Mouse (Mus musculus): ENCODE data around the gene Map3k4. TPM values are rescaled to one million over a fixed set of nuclear protein-coding genes. Genes with fewer than 3 reads are reported as not detected.
A peak's percentile ranks its signal among the peaks of the same experiment; 100 is the strongest.

Map3k4 gene
- 14.3 and 21.8 TPM in 2 replicates for polyA plus RNA-seq (2012; rRNA removed)

DNA sequence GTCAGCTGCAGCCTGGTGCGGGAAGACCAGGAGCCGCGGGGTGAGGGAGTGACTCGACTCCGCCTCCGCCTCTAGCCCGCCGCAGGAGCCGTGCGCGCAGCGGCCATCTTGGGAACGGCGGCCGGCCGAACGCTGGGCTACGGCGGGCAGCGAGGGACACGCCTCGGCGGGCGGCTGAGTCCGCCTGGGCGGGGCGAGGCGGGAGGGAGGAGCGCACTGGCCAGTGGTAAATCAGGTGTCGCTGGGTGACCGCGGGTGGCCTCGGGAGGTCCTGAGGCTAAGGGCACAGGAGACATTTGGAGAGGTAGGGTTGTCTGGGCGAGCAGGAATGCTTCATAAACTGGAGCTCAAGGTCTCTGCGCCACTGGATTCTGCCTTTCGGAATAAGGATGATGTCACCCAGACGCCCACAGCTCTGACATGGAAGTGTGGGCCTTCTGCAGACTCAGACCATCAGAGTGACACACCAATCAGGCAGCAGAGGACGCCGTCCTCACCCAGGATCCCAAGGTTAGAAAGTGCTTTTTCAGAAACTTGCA is at the start of gene Map3k4:
TSS of gene Map3k4 (minus strand) at position 134 of the 539 bp plus-strand sequence.
- DNase-seq (ENCODE audit: low spot score), result peak; percentile 98

DNA sequence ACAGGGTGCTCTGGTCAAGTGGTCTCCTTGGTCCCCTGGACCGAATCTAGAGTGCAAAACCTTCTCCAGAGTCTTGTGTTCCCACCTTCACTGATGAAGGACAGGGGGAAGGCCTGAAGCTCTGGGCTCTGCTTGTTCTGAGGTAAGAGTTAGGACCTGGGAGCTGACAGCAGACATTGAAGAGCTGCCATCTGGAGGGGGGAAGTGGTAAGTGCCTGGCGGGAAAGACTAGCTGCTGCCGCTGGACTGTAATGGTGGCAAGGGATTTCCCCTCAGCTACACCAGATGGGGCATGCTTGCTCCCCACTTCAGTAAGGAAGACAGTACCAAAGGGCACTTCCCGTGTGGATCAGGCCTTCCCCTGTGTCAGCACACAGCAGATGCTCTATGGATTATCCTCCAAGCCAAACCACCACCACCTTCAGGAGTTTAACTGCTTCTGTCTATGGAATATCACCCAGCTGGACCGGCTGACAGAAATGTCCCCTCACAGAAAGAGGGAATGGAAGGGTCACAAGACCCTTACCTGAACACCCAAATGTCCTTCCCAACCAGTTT is 48.9 kb upstream of the Map3k4 start:
- peak; percentile 29 for DNase-seq (ENCODE audit: low spot score)

DNA sequence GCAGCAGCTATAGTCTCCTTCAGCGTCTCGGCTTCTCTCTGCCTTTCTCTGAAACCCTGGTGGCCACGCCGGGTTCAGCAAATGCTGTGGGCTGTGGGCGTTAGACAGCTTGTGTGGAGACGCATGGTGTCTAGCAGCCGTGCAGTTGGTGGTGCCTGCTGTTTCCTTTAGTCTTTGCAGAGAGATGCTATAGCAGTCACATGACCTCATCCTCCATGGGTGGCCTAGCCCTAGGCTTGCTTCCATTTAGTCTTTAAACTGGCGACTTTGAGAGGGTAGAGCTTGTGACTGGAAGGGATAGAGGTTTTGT is 45.8 kb upstream of the Map3k4 start:
- DNase-seq (ENCODE audit: low spot score), result no peak

DNA sequence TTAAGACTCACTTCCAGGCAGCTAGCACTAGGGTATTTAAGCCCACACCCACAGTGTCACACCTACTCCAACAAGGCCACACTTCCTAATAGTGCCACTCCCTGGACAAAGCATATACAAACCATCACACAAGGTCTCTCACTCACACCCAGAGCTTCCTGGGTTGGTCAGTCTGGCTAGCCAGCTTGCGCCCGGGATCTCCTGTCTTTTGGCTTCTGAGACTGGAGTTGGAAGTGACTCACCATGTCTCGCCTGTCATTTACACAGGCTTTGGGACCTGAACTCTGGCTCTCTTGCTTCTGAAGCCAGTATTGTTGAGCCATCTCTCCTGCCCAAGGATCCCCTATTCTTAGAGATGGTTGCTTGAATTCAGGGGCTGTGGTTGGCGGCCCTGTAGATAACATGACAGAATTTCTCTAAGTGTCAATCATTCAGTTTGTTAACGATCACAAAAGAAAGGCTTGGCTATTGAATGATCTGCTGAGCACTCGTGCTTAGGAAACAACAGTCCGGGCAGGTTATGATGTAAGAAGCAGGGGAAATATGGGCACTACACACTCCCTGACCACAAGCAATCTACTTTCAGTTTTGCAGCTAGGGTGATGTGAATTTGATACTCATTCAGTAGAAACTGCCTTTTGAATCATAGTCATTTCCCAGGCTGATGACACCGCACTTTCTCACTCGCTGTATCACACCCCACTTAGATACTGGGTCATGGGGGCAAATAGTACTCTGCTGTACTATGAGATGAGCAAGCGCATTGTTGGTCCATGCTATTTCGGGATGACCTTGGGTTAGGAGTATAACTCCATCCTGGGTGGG is 45.2 kb upstream of the Map3k4 start:
- DNase-seq (ENCODE audit: low spot score), result no peak

DNA sequence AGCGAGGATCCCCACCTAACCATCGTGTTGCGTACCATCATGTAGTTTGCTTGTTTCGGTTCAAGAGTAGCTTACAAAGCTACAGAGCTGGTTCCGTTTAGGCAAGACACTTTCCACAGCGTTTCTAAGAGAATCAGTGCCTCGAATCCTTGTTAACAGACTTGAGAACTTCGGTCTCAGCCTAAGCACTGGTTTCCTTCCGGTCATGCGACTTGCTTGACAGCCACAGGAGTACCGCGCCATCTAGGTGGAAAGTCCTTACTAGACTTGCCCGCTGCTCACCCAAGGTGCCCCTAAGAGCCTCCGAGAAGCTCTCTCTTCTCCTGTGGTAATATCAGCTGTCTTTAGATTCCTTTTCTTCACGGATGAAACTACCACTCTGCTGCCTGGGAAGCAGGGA is 41.3 kb upstream of the Map3k4 start:
- DNase-seq (ENCODE audit: low spot score), result no peak

DNA sequence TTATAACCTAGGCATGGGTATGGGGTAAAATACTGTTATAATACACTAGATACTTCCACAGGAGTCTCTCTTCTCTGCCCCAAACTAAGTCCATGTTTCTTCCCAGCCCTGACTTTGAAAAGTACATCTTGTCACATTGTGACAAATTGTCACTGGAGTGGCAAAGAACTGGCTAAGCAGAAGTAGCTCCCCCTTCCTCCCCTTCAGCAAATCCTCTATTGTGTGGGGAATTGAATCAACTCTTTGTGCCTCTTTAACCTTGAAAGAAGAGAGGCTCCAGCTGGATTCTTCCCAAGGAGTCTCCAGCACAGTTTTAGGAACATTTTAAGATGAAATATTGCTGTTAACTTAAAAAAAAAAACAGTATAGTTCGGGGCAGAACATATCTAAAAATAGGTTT is 34.2 kb upstream of the Map3k4 start:
- no peak for DNase-seq (ENCODE audit: low spot score)

DNA sequence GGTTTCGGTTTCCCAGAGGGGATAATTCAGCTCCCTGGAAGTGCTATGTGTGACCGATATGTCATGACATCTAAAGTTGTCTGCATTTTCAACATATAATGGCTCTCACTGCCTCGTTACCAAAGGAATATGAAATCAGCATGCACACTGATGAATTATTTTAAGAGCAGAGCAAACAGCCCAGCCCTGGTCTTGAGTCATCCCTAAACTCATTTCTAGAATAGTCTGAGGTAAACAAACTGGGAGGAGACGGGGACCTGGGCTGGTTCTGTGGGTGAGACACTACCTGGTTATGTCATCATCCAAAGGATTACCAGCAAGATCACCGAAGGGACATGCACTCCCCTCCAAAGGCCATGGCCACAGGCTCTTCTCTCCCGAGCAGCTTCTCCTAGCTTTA is 33.0 kb upstream of the Map3k4 start:
- no peak for DNase-seq (ENCODE audit: low spot score)

DNA sequence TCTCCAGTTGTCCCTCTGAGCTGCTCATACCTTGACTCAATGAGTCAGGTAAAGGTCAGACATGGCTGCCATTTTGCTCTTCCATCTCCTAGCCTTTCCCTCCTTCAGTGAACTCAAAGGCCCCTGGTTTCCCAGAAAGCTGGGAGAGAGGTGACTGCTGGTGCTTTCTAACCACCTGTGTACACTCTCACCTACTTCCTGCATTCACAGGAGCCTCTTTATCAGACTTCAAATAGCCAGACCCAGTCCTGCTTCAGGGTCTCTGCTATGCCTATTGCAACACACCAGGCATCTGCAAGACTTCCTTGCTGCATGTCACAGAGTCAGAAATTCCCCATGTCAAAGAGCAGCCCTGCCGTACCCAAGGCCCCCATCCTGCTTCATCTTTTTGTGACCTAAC is 28.9 kb upstream of the Map3k4 start:
- no peak for DNase-seq (ENCODE audit: low spot score)

DNA sequence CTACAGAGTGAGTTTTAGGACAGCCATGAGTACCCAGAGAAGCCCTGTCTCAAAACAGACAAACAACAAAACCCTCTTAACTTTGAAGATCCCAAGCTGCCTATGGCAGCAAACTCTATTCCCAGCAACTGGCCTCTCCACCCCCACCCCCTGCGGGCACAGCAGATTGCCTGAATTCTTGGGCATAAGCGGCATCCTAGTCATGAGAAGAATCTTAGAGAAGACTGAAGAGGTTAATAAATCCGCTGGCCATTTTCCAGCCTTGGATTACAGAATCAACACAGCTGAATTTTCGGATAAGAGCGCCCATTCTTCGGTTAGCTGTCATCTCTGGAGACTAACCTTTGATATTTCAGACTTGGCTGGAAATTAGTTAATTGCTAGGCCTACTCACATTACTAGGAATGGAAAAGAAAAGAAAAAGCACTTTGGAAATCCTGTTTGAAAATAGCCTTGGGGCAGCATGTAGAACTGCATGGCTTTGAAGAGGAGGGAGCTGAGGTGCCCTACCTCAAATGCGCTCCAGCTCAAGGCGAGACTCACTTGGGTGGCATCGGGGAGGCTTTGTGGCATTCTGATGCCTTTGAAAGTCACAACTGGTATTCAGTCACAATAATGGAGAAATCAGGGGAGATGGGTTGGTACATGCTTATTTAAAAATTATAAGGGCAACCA is 25.2 kb upstream of the Map3k4 start:
- no peak for DNase-seq (ENCODE audit: low spot score)

DNA sequence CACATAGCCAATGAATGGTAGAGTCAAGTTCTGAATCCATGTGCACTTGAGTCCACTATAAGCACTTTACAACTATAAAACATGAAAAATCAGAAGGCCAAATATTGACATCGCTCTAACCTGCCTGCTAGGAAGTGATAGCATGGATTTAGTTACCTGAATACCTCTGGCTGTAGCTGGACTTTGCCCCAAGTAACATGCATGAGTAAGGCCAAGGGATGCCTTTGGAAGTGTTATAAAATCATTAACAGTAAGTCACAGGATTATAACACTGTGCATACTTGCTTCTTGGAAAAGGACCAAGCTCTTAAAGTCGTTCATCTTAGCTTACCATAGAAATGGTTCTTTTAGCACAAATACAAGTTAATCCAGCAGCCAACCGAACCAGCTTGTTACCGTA is 18.6 kb upstream of the Map3k4 start:
- no peak for DNase-seq (ENCODE audit: low spot score)

DNA sequence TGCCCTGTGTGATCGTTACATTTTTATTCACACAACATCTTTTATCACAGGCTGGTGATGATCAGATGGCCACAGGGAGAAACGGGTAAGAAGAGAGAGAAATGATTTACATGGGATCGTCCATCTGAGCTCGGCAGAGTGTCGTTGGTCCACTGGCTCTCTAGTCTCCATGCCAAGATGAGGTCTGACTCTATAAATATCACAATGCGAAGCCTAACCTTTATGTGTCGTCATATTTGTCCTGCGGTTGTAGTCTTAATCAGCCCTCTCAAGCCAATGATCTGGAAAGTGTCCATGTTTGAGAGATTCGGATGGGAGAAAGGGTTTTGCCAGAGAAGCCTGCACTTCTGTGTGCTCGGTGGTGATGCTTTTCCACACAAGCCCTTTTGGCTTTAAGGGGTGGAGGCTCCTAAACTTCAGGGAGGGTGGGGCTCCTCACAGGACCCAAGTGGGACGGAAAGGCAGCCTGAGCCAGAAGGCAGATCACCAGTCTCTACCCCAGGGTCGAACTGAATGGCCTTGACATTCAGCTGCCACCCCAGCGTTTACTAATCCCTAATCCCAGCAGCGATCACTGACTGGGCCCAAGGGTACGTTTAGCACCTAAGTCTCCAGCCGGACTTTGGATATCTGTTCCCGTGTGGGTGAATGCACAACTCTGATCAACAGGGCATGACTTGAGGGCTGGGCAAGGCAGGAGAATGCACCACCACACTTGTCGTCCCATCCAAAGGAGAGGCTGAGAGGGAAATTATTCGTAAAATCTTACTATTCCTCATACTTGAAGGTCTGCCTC is 17.7 kb upstream of the Map3k4 start:
- DNase-seq (ENCODE audit: low spot score), result no peak

DNA sequence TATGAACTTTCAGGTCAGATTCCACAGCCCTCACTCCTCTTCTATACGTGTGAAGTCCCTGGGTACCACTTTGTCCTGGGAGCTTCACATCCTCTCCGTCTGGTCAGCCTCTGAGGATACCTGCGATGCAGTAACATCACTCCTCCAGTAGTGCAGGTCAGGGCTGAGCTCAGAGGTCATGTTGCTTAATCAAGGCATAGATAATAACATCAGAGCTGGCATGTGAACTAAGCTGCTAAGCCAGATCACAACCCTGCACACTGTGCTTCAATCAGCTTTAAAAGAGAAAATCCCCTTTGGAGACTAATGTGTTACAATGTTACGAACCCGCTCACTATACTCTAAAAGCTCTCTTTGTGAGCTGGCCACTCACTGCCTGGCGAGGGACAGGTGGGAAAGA is 16.5 kb upstream of the Map3k4 start:
- no peak for DNase-seq (ENCODE audit: low spot score)

DNA sequence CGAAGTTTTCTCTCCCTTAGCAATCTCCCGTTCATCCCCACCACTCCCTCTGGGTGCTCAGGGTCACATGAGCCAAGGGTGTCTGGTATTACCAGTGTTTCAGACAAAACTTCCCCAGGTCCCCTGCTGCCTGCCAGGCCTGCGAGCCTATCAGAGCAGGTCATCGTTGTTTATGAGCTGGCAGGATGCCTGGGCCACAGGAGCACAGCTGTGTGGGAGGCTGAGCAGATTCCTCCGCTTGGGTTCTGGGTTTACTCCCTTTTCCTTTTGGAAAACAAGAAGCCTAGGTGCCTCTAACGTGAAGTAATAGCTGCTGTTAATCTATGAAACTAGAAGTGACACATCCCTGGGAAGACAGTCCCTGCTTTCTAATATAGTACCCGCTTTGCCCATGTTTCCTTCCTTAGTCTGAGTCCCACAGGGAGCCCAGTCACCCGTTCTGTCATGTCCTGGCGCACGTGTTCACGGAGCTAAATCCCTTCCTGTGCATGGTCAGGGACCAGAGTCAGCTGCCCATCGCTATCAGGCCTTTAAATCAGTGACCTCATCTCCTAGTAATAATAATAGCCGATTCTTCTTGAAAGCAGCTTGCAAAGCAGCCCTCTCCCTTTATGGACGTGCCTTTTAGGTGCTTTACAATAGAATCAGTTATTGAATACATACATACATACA is 9.4 kb upstream of the Map3k4 start:
- DNase-seq (ENCODE audit: low spot score), result peak; percentile 46

DNA sequence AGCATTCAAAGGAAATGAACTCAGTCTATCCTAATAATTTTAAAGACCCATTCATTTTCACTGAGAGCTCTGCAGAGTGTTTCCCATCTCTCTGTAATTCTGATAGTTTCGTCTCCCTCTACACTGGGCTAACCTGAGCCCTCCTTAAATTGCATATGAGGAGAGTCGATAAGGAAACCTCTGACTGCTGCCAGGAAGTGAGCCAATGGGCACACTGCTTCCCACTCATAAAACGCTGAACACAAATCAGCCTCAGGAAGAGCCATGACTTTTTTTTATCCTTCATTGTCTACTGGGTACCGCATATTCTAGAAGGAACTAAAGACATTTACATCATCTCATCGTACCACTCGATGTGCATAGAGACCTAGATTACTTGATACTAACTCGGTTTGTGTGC is 1.2 kb upstream of the Map3k4 start:
- no peak for DNase-seq (ENCODE audit: low spot score)

DNA sequence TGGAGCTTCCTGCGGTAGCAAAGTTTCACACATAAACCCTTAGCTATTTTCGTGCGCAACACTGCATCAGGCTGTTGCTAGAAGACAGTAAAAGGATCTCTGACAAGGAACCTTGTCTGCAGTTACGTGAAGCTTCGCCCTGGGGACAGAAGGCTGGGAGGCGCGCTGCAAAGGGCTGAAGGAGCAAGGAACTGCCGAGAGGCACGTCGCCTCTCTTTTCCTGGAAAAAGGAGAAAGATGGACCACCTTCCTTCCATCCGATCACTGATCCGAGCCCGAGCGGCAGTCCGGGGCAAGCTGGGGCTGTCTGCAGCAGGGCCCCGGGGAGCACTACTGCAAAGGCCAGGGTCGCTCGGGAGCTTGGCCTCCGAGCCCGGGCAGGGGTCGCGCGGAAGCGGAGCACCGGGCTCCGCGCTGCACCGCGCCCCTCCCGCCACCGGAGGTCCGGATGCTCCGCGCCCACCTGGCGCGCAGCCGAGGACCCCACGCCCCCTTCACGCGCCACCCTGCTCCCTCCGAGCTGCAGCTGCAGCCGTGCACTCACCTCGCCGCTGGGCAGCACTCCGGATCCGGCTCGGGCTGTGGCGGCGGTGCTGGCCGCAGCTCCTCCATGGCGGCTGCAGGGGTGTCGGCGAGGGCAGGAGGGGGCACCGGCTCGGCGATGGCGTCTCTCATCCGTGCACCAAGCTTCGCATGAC is 493 bp downstream of the Map3k4 start:
- DNase-seq (ENCODE audit: low spot score), result no peak

DNA sequence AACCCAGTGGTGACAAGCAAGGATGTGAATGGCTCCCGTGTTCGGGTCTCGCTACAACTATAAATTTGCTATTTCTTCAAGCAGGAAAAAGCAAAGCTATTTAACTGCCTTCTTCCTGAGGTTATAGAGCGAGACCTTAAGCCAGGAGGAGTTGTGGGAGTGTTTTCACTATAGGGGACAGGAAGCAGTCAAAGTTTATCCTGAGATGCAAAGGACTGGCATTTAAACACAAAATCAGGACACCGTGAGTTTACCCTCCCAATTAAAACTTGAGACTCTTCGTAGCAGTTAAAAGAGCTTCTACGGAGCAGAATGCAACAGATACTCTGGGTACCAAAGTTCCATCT is 1.0 kb downstream of the Map3k4 start:
- DNase-seq (ENCODE audit: low spot score), result no peak

DNA sequence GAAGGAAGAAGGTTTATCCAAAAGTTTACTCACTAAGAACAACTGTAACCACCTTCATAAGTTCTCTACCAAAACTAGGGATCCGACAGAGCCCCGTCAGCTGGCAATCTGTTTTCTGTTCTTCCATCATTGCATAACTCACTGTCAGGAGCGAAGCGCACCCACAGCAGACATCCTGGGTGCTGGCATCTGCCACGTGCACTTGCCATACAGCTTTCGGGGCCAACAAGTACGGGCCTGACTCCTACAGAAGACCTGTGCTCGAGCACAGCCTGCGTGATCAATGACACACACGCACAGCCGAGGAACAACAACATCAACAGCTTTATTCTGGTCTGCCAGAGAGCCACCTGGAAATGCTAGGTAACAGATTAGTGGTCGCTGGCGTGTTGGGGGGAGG is 2.3 kb downstream of the Map3k4 start:
- DNase-seq (ENCODE audit: low spot score), result no peak

DNA sequence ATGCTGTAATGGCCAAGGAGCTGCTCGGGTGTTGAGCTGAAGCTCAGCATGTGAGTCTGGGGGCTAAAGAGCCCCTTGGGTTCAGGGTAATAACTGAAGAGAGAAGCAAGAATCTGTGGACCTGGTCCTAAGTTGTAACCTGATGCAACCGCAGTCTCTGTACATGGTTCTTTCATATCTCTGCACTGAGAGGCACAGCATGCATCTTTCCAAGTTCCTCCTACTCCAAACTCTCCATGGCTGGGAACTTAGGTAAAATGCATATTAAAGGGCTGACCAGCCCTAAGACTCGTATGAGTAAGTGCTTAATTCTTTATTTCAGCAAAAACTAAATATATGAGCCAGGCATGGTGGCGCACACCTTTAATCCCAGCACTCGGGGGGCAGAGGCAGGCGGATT is 6.3 kb downstream of the Map3k4 start:
- no peak for DNase-seq (ENCODE audit: low spot score)

DNA sequence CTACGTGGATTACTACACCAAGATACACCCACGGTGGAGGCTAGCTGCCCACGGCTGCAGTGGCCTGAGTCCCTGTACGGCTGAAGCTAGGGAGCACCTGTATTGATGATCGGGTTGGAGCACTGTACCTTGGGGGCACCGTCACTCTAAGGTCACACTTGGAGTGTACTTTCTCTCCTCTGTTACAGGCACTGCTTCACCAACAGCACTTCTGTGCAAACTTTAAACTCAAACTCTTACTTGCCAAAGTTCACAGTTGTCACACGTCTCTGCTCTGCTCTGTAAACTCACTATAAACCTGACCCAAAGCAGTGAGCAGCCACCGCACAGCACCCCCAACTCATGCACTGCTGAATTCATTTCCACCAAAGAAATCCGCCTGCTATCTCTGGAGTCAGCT is 9.1 kb downstream of the Map3k4 start:
- DNase-seq (ENCODE audit: low spot score), result no peak

DNA sequence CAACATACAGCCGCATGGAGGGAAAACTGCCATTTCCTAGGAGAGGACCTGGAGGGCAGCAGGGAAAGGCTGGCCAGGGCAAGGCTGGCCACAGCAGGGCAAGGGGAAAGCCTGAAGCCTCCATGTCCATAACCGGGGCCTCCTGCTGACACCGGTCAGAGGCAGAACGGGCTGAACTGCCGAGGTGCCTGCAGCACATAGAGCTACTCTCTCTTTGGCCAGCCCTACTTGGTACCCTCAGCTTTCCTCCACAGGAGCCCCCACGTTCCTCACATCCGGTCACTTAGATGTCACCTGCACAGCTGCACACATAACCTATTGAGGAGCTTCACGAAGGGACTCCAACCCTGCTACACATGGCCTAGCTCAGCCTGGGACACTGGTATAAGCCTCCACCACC is 9.5 kb downstream of the Map3k4 start:
- no peak for DNase-seq (ENCODE audit: low spot score)

Measured in urinary bladder, adult 2 months (tissue).